In genomic region chr5:29740651-29741050, GRCm38 (mm10) we compare ENCODE assay signal across 27 mouse cellular contexts. TPM values are rescaled to one million over a fixed set of nuclear protein-coding genes. Genes with fewer than 3 reads are reported as not detected.
DNase-seq lines count a peak whose midpoint lies in the region; ATAC-seq and TF ChIP-seq lines count a peak whose summit lies in the region.
"Had no signal": no experiment of that assay in that cellular context is flagged by ENCODE, and none has a peak within 500 bp of the region (broad histone marks: within the 10 kb centered on the region; RNA-seq: fewer than 3 reads in every experiment).

No protein-coding gene starts in this region.

- no peak overlapping the region for H3K9ac ChIP-seq in heart, embryonic 11.5 days (ENCODE audit: low read depth, low read length)
- H3K9ac ChIP-seq in heart, embryonic 16.5 days (ENCODE audit: low read length), result no peak overlapping the region
- H3K9ac ChIP-seq in liver, adult 2 months (ENCODE audit: low read depth, low read length), result no peak overlapping the region
- H3K9ac ChIP-seq: embryonic facial prominence, embryonic 15.5 days; heart, embryonic 15.5 days; hindbrain, embryonic 14.5 days; intestine, embryonic 15.5 days had no signal

- H3K36me3 ChIP-seq in heart, embryonic 10.5 days, result peaks cover 7% of the 10 kb centered on the region; the same call in 1 of the 2 replicates
- no peaks in the 10 kb centered on the region for H3K36me3 ChIP-seq in heart, embryonic 11.5 days (ENCODE audit: control insufficient read depth, insufficient read depth, low read length)
- H3K36me3 ChIP-seq in heart, embryonic 16.5 days (ENCODE audit: control insufficient read depth, insufficient read depth), result 0 out of 2 replicates have a peak, but pooled peaks cover 2% of the 10 kb centered on the region
- H3K36me3 ChIP-seq in liver, adult 2 months (ENCODE audit: control insufficient read depth, insufficient read depth, low read length), result peaks cover 9% of the 10 kb centered on the region
- peaks cover 73% of the 10 kb centered on the region for H3K36me3 ChIP-seq in E14TG2a.4 (ENCODE audit: insufficient read depth, low read length)
- H3K36me3 ChIP-seq: intestine, embryonic 15.5 days had no signal

- no peaks in the 10 kb centered on the region for H3K27me3 ChIP-seq in heart, embryonic 10.5 days (ENCODE audit: insufficient read depth, poor library complexity, severe bottlenecking)
- no peaks in the 10 kb centered on the region for H3K27me3 ChIP-seq in heart, embryonic 11.5 days (ENCODE audit: control insufficient read depth, insufficient read depth, low read length)
- H3K27me3 ChIP-seq in heart, embryonic 16.5 days (ENCODE audit: control insufficient read depth, insufficient read depth, low read length), result no peaks in the 10 kb centered on the region
- no peaks in the 10 kb centered on the region for H3K27me3 ChIP-seq in liver, adult 2 months (ENCODE audit: control insufficient read depth, insufficient read depth, low read length)
- H3K27me3 ChIP-seq in E14TG2a.4 (ENCODE audit: insufficient read depth, low read length), result no peaks in the 10 kb centered on the region
- H3K27me3 ChIP-seq: CH12.LX; embryonic facial prominence, embryonic 15.5 days; heart, embryonic 15.5 days; intestine, embryonic 15.5 days had no signal

- no peak overlapping the region for H3K4me2 ChIP-seq in heart, embryonic 11.5 days
- no peak overlapping the region for H3K4me2 ChIP-seq in heart, embryonic 16.5 days (ENCODE audit: low read depth, low read length)
- H3K4me2 ChIP-seq: embryonic facial prominence, embryonic 15.5 days; heart, embryonic 15.5 days; hindbrain, embryonic 14.5 days; intestine, embryonic 15.5 days had no signal

- no peak for TF ChIP-seq POLR2A in liver, adult 2 months (IDR thresholded peaks at IDR 0.05; ENCODE audit: extremely low read depth, insufficient read depth, low read length)

- no peak for TF ChIP-seq CTCF in liver, adult 2 months (IDR thresholded peaks at IDR 0.05; ENCODE audit: low read depth, low read length)
- TF ChIP-seq CTCF in E14TG2a.4 (conservative IDR thresholded peaks at IDR 0.05; ENCODE audit: low read length), result no peak

- intact Hi-C loops in heart, postnatal 14 days (cut with DNase I), result no loop called here
- intact Hi-C loops in left cerebral cortex, postnatal 14 days (cut with DNase I), result no loop called here

- no peak overlapping the region for H3K4me3 ChIP-seq in heart, embryonic 10.5 days
- no peak overlapping the region for H3K4me3 ChIP-seq in heart, embryonic 11.5 days (ENCODE audit: low read depth, low read length)
- no peak overlapping the region for H3K4me3 ChIP-seq in heart, embryonic 16.5 days (ENCODE audit: low read length)
- no peak overlapping the region for H3K4me3 ChIP-seq in liver, adult 2 months (ENCODE audit: insufficient read depth, low read depth, low read length)
- peak overlapping the region; percentile 41 for H3K4me3 ChIP-seq in E14TG2a.4 (replicated peaks; ENCODE audit: low read length)
- H3K4me3 ChIP-seq: embryonic facial prominence, embryonic 15.5 days; erythroblast, embryonic 14.5 days; forebrain, embryonic 10.5 days; heart, embryonic 15.5 days; hindbrain, embryonic 10.5 days; intestine, embryonic 15.5 days had no signal

- no peak for ATAC-seq in heart, embryonic 11.5 days (replicated peaks; ENCODE audit: insufficient number of reproducible peaks, low FRiP score, low TSS enrichment)
- no peak for ATAC-seq in heart, embryonic 16.5 days (replicated peaks; ENCODE audit: extremely low read depth, insufficient read depth, low FRiP score)
- ATAC-seq: forebrain, embryonic 14.5 days; intestine, embryonic 15.5 days had no signal

- H3K79me2 ChIP-seq in liver, adult 2 months (ENCODE audit: control insufficient read depth, insufficient read depth, low read length), result peaks cover 38% of the 10 kb centered on the region

- H3K27ac ChIP-seq in heart, embryonic 10.5 days, result 0 out of 2 replicates have a peak overlapping the region, but pooled peaks have one; percentile 1
- H3K27ac ChIP-seq in heart, embryonic 11.5 days (ENCODE audit: low read depth, low read length), result no peak overlapping the region
- H3K27ac ChIP-seq in heart, embryonic 16.5 days (ENCODE audit: low read length), result peak overlapping the region; percentile 14; the same call in 1 of the 2 replicates
- no peak overlapping the region; the same call in 1 of the 2 replicates for H3K27ac ChIP-seq in liver, adult 2 months (replicated peaks; ENCODE audit: insufficient read depth, low read depth, low read length)
- H3K27ac ChIP-seq: embryonic facial prominence, embryonic 15.5 days; forebrain, embryonic 10.5 days; heart, embryonic 15.5 days; hindbrain, embryonic 10.5 days; hindbrain, embryonic 14.5 days; intestine, embryonic 15.5 days had no signal

- WGBS in heart, embryonic 10.5 days, result 80% methylated on average over 1 of the region's 1 CpGs
- 74% methylated on average over 1 of the region's 1 CpGs for WGBS in heart, embryonic 11.5 days (ENCODE audit: insufficient replicate concordance)
- WGBS in heart, embryonic 16.5 days, result 65% methylated on average over 1 of the region's 1 CpGs
- WGBS in liver, adult 2 months, result 2% methylated on average over 1 of the region's 1 CpGs

- H3K4me1 ChIP-seq in heart, embryonic 10.5 days, result peaks cover 29% of the 10 kb centered on the region
- peaks cover 27% of the 10 kb centered on the region for H3K4me1 ChIP-seq in heart, embryonic 11.5 days (ENCODE audit: control insufficient read depth, insufficient read depth, low read length)
- H3K4me1 ChIP-seq in heart, embryonic 16.5 days (ENCODE audit: control insufficient read depth, insufficient read depth, low read length), result peaks cover 32% of the 10 kb centered on the region
- peaks cover 19% of the 10 kb centered on the region for H3K4me1 ChIP-seq in liver, adult 2 months (ENCODE audit: control insufficient read depth, insufficient read depth, low read length)
- H3K4me1 ChIP-seq in E14TG2a.4 (replicated peaks; ENCODE audit: low read depth, low read length), result peaks cover 81% of the 10 kb centered on the region

- DNase-seq in heart, embryonic 10.5 days (ENCODE audit: low spot score), result no peak
- no peak for DNase-seq in heart, postnatal 14 days
- DNase-seq in liver, adult 2 months (ENCODE audit: extremely low read depth, low read depth, low spot score), result peak; percentile 65
- no peak for DNase-seq in liver
- DNase-seq in left cerebral cortex, postnatal 14 days (ENCODE audit: low spot score in 2 of 2), result no peak
- DNase-seq: adrenal gland, postnatal 10 days; cerebellum, adult 11 months; cerebellum, adult 8-10 months; cerebellum, postnatal 14 days; embryo, embryonic 11 days; gastrocnemius, postnatal 10 days; kidney, adult 8-10 months had no signal

- no peaks in the 10 kb centered on the region for H3K9me3 ChIP-seq in heart, embryonic 10.5 days
- H3K9me3 ChIP-seq in heart, embryonic 11.5 days (replicated peaks; ENCODE audit: control insufficient read depth, low read length), result no peaks in the 10 kb centered on the region
- H3K9me3 ChIP-seq in heart, embryonic 16.5 days (replicated peaks; ENCODE audit: control insufficient read depth, low read length), result no peaks in the 10 kb centered on the region
- H3K9me3 ChIP-seq in E14TG2a.4 (ENCODE audit: low read length), result no peaks in the 10 kb centered on the region
- H3K9me3 ChIP-seq: embryonic facial prominence, embryonic 15.5 days; forebrain, embryonic 10.5 days; heart, embryonic 15.5 days; hindbrain, embryonic 10.5 days; intestine, embryonic 15.5 days had no signal

RNA-seq across cellular contexts. Expression of gene Gm5129, which starts 4.9 kb away (rescaled TPM):
- polyA plus RNA-seq in heart, embryonic 10.5 days (2016; fragmentation: Nextera tagmentation; extraction: Ambion mirVana), result not detected in 2 replicates
- not detected in 2 replicates for polyA plus RNA-seq in heart, embryonic 11.5 days (2014; fragmentation: Nextera tagmentation; extraction: Ambion mirVana)
- polyA plus RNA-seq in heart, embryonic 16.5 days (2015; fragmentation: Nextera tagmentation; extraction: Ambion mirVana), result not detected in 2 replicates
- not detected for total RNA-seq in heart, postnatal 14 days (2021)
- total RNA-seq in liver, adult 2 months (2014; rRNA removed), result 2.7 TPM in 1 of 2 replicates, not detected in the other
- not detected in 2 replicates for polyA plus RNA-seq in liver, adult 2 months (2012; rRNA removed)
- not detected for total RNA-seq in left cerebral cortex, postnatal 14 days (2021)
- total RNA-seq: adrenal gland, postnatal 10 days; ES-E14; gastrocnemius, postnatal 10 days; gastrocnemius, postnatal 4 days had no signal
- polyA plus RNA-seq: embryonic facial prominence, embryonic 11.5 days; embryonic facial prominence, embryonic 15.5 days; erythroblast, embryonic 14.5 days; forebrain, embryonic 10.5 days; forebrain, embryonic 14.5 days; heart, embryonic 15.5 days; hindbrain, embryonic 10.5 days; hindbrain, embryonic 14.5 days; intestine, embryonic 15.5 days had no signal

RNA-seq across cellular contexts. Expression of gene Dnajb6, which starts 5.2 kb away (rescaled TPM):
- polyA plus RNA-seq in heart, embryonic 10.5 days (2016; fragmentation: Nextera tagmentation; extraction: Ambion mirVana), result 110 and 129 TPM in 2 replicates
- 110 and 115 TPM in 2 replicates for polyA plus RNA-seq in heart, embryonic 11.5 days (2014; fragmentation: Nextera tagmentation; extraction: Ambion mirVana)
- 92.3 and 96.2 TPM in 2 replicates for polyA plus RNA-seq in heart, embryonic 16.5 days (2015; fragmentation: Nextera tagmentation; extraction: Ambion mirVana)
- total RNA-seq in heart, postnatal 14 days (2021), result 10 to 100 TPM; 72.1 to 74.6 TPM
- 113 and 163 TPM in 2 replicates for total RNA-seq in liver, adult 2 months (2014; rRNA removed)
- 19.7 and 23.8 TPM in 2 replicates for polyA plus RNA-seq in liver, adult 2 months (2012; rRNA removed)
- total RNA-seq in left cerebral cortex, postnatal 14 days (2021), result 100 to 1,000 TPM; 174 to 187 TPM

Comparison
In these comparisons a context has a peak if more than half of its experiments do, and no peak if none do; other contexts are left out.
1. H3K27ac ChIP-seq: peak in heart, embryonic 10.5 days (single experiment) and heart, embryonic 16.5 days (single experiment); none in heart, embryonic 11.5 days (single experiment) and liver, adult 2 months (single experiment).